Mouse (Mus musculus) central nervous system, embryonic 18 days (tissue): Measurements from ENCODE around the gene Zbtb49. TPM values are rescaled to one million over a fixed set of nuclear protein-coding genes. Genes with fewer than 3 reads are reported as not detected.

Experiments used
- polyA plus RNA-seq: library from polyadenylated mRNA; depleted of rRNA; stranded (reverse); fragments of >200 nt; gene quantifications from 2 replicates; pipeline ENCODE4 v1.2.3, GENCODE M21; 2012; rRNA removed

The Zbtb49 gene
- 26.8 and 29.8 TPM in 2 replicates for polyA plus RNA-seq

DNA sequence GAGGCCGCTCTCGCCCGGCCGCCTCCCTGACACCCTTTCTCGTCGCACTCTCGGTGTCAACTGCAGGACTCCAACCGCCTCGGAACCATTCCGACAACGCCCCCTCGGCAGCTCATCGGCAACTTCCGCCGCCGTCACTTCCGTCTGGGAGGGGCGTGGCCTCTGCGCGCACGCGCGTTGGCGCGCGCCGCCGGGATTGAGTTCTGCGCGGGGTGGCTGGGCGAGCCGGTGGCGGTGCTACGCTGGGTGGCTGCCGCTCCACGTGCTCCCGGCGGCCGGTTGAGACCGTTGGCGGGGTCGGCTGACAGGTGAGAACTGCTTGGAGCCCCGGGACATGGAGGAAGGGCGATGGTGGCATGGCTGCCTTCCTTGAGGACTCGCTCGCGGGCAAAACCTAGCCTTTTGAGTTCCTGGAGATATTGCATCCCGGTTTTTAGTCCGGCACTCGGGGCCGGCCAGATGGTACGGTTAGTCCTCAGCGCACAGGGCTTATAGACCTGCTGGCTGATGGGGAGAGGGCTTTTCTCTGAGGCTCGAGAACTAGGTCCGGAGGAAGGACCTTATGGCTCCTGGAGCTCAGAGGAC is at the start of gene Zbtb49, which contains the start of gene Lyar:
Zbtb49 (minus strand) TSS at position 130 of the 585 bp plus-strand sequence.
Lyar (plus strand) TSS at position 143 of the 585 bp plus-strand sequence.

DNA sequence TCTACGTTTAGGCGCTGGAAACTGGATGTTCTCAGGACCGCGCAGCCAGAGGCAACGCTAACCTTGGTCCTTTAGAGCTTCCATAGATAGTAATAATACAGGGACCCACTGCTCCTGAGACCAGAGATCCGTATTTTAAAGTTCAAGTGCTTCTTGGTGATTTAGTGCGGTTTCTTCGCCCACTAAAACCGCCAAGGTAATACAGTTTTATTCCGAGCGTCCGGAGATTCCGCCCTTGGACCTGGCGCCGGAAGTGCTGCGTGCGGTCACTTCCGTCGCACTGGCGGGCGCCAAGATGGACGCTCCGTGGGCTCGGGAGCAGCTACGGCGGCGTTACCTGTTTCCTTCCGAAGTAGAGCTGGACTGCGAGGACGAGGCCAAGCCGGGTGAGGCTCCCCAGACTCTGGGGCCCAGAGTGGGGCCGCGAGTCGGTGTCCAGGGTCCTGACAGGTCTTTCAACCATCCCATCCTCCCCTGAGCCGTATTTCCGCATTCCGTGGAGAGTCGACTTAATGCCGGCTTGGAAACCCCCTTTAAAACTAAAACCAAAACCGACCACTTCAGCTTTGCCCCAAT is 39.9 kb upstream of the Zbtb49 start, which contains the start of gene Tmem128:
Tmem128 (plus strand) TSS at position 79 of the 576 bp plus-strand sequence.

DNA sequence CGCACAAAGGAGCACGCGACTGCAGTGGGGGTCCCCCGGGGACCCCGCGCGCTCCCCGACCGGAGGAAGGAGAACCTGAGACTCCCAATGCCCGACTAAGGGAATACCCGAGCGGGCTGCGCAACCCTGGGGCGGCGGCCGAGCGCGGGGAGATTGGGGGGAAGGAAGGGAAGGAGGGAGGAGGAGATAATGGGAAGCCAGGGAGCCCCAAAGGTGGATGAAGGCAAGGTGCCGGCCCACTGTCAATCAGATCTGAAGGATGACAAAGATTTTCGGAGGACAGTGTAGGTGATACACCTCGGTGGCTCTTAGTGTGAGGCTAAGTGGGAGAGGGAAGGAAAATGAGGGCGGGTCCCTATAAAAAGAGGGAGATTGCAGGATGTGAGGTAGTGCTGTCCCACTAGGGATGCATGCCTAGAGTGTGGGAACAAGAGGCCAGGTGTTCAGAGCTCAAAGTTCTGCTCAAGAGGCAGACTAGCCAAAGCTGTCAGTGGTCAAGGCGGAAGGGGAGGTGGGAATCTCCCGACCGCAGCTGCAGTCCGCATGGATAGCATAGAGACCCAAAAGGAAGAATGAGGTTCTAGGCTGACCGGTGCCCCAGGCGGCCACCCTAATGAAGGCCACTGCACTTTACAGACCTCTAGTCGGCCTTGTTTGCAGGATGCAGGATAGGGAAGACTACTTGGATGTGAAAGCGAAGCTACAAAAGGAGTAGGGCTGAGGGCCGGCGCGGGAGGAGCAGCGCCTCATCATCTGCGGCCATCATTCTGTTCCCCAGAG is 60.4 kb downstream of the Zbtb49 start, which contains the start of gene Nsg1:
Nsg1 (minus strand) TSS at position 274 of the 780 bp plus-strand sequence.

Other genes with a start within 250 kb of the Zbtb49 start
- gene Stx18, start 181.7 kb downstream of the Zbtb49 start, polyA plus RNA-seq = 30.9 and 33.3 TPM in 2 replicates
- gene Nsg1, start 60.5 kb downstream of the Zbtb49 start, polyA plus RNA-seq = 1,293 and 1,368 TPM in 2 replicates
- 24.5 and 27.2 TPM in 2 replicates for gene Lyar, start within 50 bp of the Zbtb49 start, polyA plus RNA-seq
- 66.2 and 70.3 TPM in 2 replicates for gene Tmem128, start 39.7 kb upstream of the Zbtb49 start, polyA plus RNA-seq
- not detected in 2 replicates for gene Otop1, start 55.5 kb upstream of the Zbtb49 start, polyA plus RNA-seq
- 0.69 and 0.98 TPM in 2 replicates for gene Drd5, start 98.9 kb upstream of the Zbtb49 start, polyA plus RNA-seq